Comparison of ENCODE assay signal across 9 mouse cellular contexts in genomic region chr10:17983313-17983712, GRCm38 (mm10). TPM values are rescaled to one million over a fixed set of nuclear protein-coding genes. Genes with fewer than 3 reads are reported as not detected.
DNase-seq lines count a peak whose midpoint lies in the region; ATAC-seq and TF ChIP-seq lines count a peak whose summit lies in the region.
"Had no signal": no experiment of that assay in that cellular context is flagged by ENCODE, and none has a peak within 500 bp of the region (broad histone marks: within the 10 kb centered on the region; RNA-seq: fewer than 3 reads in every experiment).

No protein-coding gene starts in this region.

- no peaks in the 10 kb centered on the region for H3K36me3 ChIP-seq in kidney, adult 2 months (ENCODE audit: control insufficient read depth, insufficient read depth, low read length)
- no peaks in the 10 kb centered on the region for H3K36me3 ChIP-seq in kidney, embryonic 16.5 days (ENCODE audit: insufficient read depth, low read length)
- H3K36me3 ChIP-seq in limb, embryonic 10.5 days: no peaks in the 10 kb centered on the region
- H3K36me3 ChIP-seq: limb, embryonic 13.5 days; midbrain, embryonic 12.5 days had no signal

- TF ChIP-seq POLR2A in kidney, adult 2 months (IDR thresholded peaks at IDR 0.05; ENCODE audit: low read depth, low read length): no peak

- peak; percentile 65 for DNase-seq in kidney, adult 2 months
- peak; percentile 74 for DNase-seq in brain, adult 2 months (ENCODE audit: low read depth, low spot score)
- DNase-seq in cerebellum, adult 9-11 months: peak; percentile 65
- peak; percentile 62 to 79 for DNase-seq in heart, postnatal 14 days
- no peak for DNase-seq in embryo, embryonic 10.5 days (ENCODE audit: low spot score)
- DNase-seq in limb, embryonic 10.5 days (ENCODE audit: low spot score): no peak

- intact Hi-C loops in heart, postnatal 14 days (cut with DNase I): no loop called here

- no peak overlapping the region for H3K27ac ChIP-seq in kidney, adult 2 months (ENCODE audit: insufficient read depth, low read depth, low read length)
- H3K27ac ChIP-seq in kidney, embryonic 16.5 days (ENCODE audit: low read length): no peak overlapping the region
- H3K27ac ChIP-seq in limb, embryonic 10.5 days: no peak overlapping the region
- H3K27ac ChIP-seq: limb, embryonic 13.5 days; midbrain, embryonic 12.5 days had no signal

- TF ChIP-seq CTCF in kidney, adult 2 months (conservative IDR thresholded peaks at IDR 0.05; ENCODE audit: insufficient read depth, insufficient read length, low read depth, low read length): no peak

- WGBS in kidney, adult 2 months: 64% methylated on average over 2 of the region's 2 CpGs
- 89% methylated on average over 2 of the region's 2 CpGs for WGBS in kidney, embryonic 16.5 days
- 95% methylated on average over 2 of the region's 2 CpGs for WGBS in limb, embryonic 10.5 days

- H3K4me3 ChIP-seq in kidney, adult 2 months (ENCODE audit: insufficient read depth, low read depth, low read length): no peak overlapping the region
- no peak overlapping the region for H3K4me3 ChIP-seq in kidney, embryonic 16.5 days (ENCODE audit: low read length)
- no peak overlapping the region for H3K4me3 ChIP-seq in limb, embryonic 10.5 days
- H3K4me3 ChIP-seq: limb, embryonic 13.5 days; midbrain, embryonic 12.5 days had no signal

- H3K4me1 ChIP-seq in kidney, adult 2 months (ENCODE audit: control insufficient read depth, insufficient read depth, low read length): no peaks in the 10 kb centered on the region
- no peaks in the 10 kb centered on the region for H3K4me1 ChIP-seq in kidney, embryonic 16.5 days (ENCODE audit: insufficient read depth, low read length)
- no peaks in the 10 kb centered on the region for H3K4me1 ChIP-seq in limb, embryonic 10.5 days
- H3K4me1 ChIP-seq: limb, embryonic 13.5 days; midbrain, embryonic 12.5 days had no signal

- no peaks in the 10 kb centered on the region for H3K9me3 ChIP-seq in kidney, embryonic 16.5 days (ENCODE audit: low read length)
- no peaks in the 10 kb centered on the region for H3K9me3 ChIP-seq in limb, embryonic 10.5 days (replicated peaks)
- H3K9me3 ChIP-seq: limb, embryonic 13.5 days; midbrain, embryonic 12.5 days had no signal

- H3K4me2 ChIP-seq in kidney, embryonic 16.5 days (replicated peaks; ENCODE audit: low read depth, low read length): no peak overlapping the region
- H3K4me2 ChIP-seq: limb, embryonic 13.5 days; midbrain, embryonic 12.5 days had no signal

- H3K9ac ChIP-seq in kidney, embryonic 16.5 days (replicated peaks; ENCODE audit: low read length): no peak overlapping the region
- H3K9ac ChIP-seq: limb, embryonic 13.5 days; midbrain, embryonic 12.5 days had no signal

- no peak for ATAC-seq in kidney, embryonic 16.5 days (ENCODE audit: low FRiP score, low TSS enrichment)

- no peaks in the 10 kb centered on the region; the same call in 1 of the 2 replicates for H3K27me3 ChIP-seq in kidney, adult 2 months (replicated peaks; ENCODE audit: control insufficient read depth, insufficient read depth, low read length)
- no peaks in the 10 kb centered on the region for H3K27me3 ChIP-seq in kidney, embryonic 16.5 days (ENCODE audit: insufficient read depth, low read length)
- H3K27me3 ChIP-seq in limb, embryonic 10.5 days (ENCODE audit: low read depth, poor library complexity, severe bottlenecking): no peaks in the 10 kb centered on the region
- H3K27me3 ChIP-seq: limb, embryonic 13.5 days; midbrain, embryonic 12.5 days had no signal

RNA-seq across cellular contexts. Expression of gene Heca, which starts 35.4 kb away (rescaled TPM):
- 7.5 and 8.6 TPM in 2 replicates for polyA plus RNA-seq in kidney, adult 2 months (2012; rRNA removed)
- polyA plus RNA-seq in kidney, embryonic 16.5 days (2015; fragmentation: Nextera tagmentation; extraction: Ambion mirVana): 2.9 and 5.2 TPM in 2 replicates
- 10 to 100 TPM; 25.9 to 26.7 TPM for total RNA-seq in heart, postnatal 14 days (2021)
- 2.6 and 3.6 TPM in 2 replicates for polyA plus RNA-seq in limb, embryonic 10.5 days (2016; fragmentation: Nextera tagmentation; extraction: Ambion mirVana)

RNA-seq across cellular contexts. Expression of gene Abracl, which starts 39.8 kb away (rescaled TPM):
- 12.3 and 15.3 TPM in 2 replicates for polyA plus RNA-seq in kidney, adult 2 months (2012; rRNA removed)
- polyA plus RNA-seq in kidney, embryonic 16.5 days (2015; fragmentation: Nextera tagmentation; extraction: Ambion mirVana): 102 and 111 TPM in 2 replicates
- total RNA-seq in heart, postnatal 14 days (2021): 10 to 100 TPM; 35.3 to 48.4 TPM
- polyA plus RNA-seq in limb, embryonic 10.5 days (2016; fragmentation: Nextera tagmentation; extraction: Ambion mirVana): 158 and 163 TPM in 2 replicates

Comparison
In these comparisons a context has a peak if more than half of its experiments do, and no peak if none do; other contexts are left out.
1. DNase-seq: peak in kidney, adult 2 months (single experiment), brain, adult 2 months (single experiment), cerebellum, adult 9-11 months (single experiment) and heart, postnatal 14 days (2 of 2); none in embryo, embryonic 10.5 days (single experiment) and limb, embryonic 10.5 days (single experiment).